Mouse (Mus musculus): Measurements from ENCODE around the gene Mroh8. TPM values are rescaled to one million over a fixed set of nuclear protein-coding genes. Genes with fewer than 3 reads are reported as not detected.
A peak's percentile ranks its signal among the peaks of the same experiment; 100 is the strongest.

The Mroh8 gene
- polyA plus RNA-seq (2016; fragmentation: Nextera tagmentation; extraction: Ambion mirVana): 0.82 and 0.91 TPM in 2 replicates

DNA sequence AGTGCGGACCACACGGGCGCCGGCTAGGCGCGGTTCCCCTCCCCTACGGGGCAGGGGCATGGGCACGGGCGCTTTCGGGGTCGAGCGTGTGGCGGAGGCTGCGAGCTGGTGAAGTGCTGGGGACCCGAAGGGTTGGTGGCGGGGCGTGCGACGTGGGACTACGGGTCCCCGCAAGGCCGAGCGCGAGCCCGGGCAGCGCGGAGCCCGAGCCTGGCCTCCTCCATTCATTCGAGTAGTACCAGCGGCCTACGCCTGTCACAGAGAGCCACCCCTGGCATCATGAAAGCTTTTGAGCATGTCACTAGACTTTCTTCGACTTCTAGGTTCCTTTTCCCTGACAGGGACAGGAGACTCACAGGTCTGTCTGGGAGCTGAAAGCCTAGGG is at the start of gene Mroh8:
Mroh8 (minus strand) TSS at position 134 of the 385 bp plus-strand sequence.
- peak; percentile 85 for ATAC-seq (ENCODE audit: low FRiP score, low read depth)
- Histone ChIP-seq H3K9me3 (no peaks in the 10 kb centered on the region), H3K9ac (peak within 1 kb of the TSS; percentile 82), H3K36me3 (peaks cover 21% of the 10 kb centered on the region), H3K4me2 (replicated peaks) (peak within 1 kb of the TSS; percentile 83), H3K4me3 (peak within 1 kb of the TSS; percentile 97), H3K27ac (peak within 1 kb of the TSS; percentile 74; the same call in 1 of the 2 replicates), H3K27me3 (replicated peaks) (no peaks in the 10 kb centered on the region), H3K4me1 (peaks cover 17% of the 10 kb centered on the region)
- under 1% methylated on average over 32 of the region's 32 CpGs for WGBS

DNA sequence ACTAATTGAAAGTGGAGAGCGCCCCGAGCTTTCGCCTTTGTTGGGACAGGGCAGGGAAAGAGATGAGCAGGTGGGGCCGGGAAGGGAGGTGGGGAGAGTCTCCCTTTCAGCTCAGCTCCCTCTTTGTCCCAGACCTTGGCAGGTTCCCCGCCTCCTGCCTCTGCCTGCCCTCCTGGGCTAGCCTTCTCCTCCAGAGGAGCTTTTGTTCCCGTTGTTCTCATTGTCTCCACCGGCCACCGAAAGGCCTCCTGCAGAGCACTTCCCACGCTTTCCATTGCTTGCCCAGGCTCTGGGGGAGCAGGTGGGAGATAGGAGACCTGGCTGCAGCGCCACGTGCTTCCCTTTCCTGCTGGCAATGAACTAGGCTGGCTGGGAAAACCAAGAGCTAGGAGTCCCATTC is 49.2 kb upstream of the Mroh8 start:
- H3K9me3 ChIP-seq: no peaks in the 10 kb centered on the region
- no peak overlapping the region for H3K4me3 ChIP-seq
- ATAC-seq (ENCODE audit: low FRiP score, low read depth): peak; percentile 80
- WGBS: 11% methylated on average over 11 of the region's 11 CpGs
- peaks cover 43% of the 10 kb centered on the region for H3K36me3 ChIP-seq
- H3K27me3 ChIP-seq (replicated peaks): no peaks in the 10 kb centered on the region
- H3K27ac ChIP-seq: peak overlapping the region; percentile 42; the same call in 1 of the 2 replicates
- peaks cover 24% of the 10 kb centered on the region for H3K4me1 ChIP-seq
- peak overlapping the region; percentile 20; the same call in 1 of the 2 replicates for H3K4me2 ChIP-seq (replicated peaks)
- no peak overlapping the region for H3K9ac ChIP-seq

- H3K36me3 ChIP-seq: peaks cover 47% of the 10 kb centered on the region
- H3K27ac ChIP-seq: peak overlapping the region; percentile 42; the same call in 1 of the 2 replicates
- peak overlapping the region; percentile 20; the same call in 1 of the 2 replicates for H3K4me2 ChIP-seq (replicated peaks)
- WGBS: 22% methylated on average over 5 of the region's 5 CpGs
- H3K4me3 ChIP-seq: no peak overlapping the region
- H3K27me3 ChIP-seq (replicated peaks): no peaks in the 10 kb centered on the region
- H3K4me1 ChIP-seq: peaks cover 24% of the 10 kb centered on the region
- ATAC-seq (ENCODE audit: low FRiP score, low read depth): peak; percentile 56
- H3K9ac ChIP-seq: no peak overlapping the region
- no peaks in the 10 kb centered on the region for H3K9me3 ChIP-seq
Measured at GRCm38 (mm10) chr2:157328106-157328505, 48.8 kb upstream of the Mroh8 start.

- no peak overlapping the region for H3K4me2 ChIP-seq (replicated peaks)
- no peak for ATAC-seq (ENCODE audit: low FRiP score, low read depth)
- no peaks in the 10 kb centered on the region for H3K27me3 ChIP-seq (replicated peaks)
- peaks cover 74% of the 10 kb centered on the region for H3K36me3 ChIP-seq
- H3K27ac ChIP-seq: no peak overlapping the region
- WGBS: 87% methylated on average over 2 of the region's 2 CpGs
- peaks cover 18% of the 10 kb centered on the region for H3K4me1 ChIP-seq
- H3K9me3 ChIP-seq: no peaks in the 10 kb centered on the region
- no peak overlapping the region for H3K4me3 ChIP-seq
- no peak overlapping the region for H3K9ac ChIP-seq
Measured at GRCm38 (mm10) chr2:157325238-157325637, 45.9 kb upstream of the Mroh8 start.

GRCm38 (mm10) chr2:157322029-157322766 is 42.8 kb upstream of the Mroh8 start:
- Histone ChIP-seq H3K27me3 (replicated peaks) (no peaks in the 10 kb centered on the region), H3K9ac (no peak overlapping the region), H3K27ac (no peak overlapping the region), H3K4me3 (no peak overlapping the region), H3K9me3 (no peaks in the 10 kb centered on the region), H3K36me3 (peaks cover 87% of the 10 kb centered on the region), H3K4me1 (no peaks in the 10 kb centered on the region), H3K4me2 (replicated peaks) (no peak overlapping the region)
- no peak for ATAC-seq (ENCODE audit: low FRiP score, low read depth)
- 89% methylated on average over 5 of the region's 5 CpGs for WGBS

DNA sequence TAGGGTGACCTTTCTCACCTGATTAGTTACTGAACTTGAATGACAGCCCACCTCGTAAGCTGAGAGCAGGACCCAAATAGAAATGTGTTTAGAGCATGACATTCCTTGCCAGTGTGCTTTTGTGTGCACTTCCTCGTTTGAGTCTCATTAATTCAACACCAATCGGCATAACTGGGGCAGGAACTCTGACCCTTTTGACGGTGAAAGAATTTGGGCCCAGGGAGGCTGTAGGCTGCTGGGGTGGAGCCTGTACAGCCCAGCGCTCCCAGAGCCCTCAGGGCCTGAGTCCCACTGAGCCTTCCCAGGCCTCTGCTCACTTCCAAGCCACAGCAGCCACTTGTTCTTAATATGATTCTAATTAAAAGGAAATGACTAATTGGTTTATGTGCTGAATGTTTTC is 41.5 kb upstream of the Mroh8 start:
- no peak overlapping the region for H3K27ac ChIP-seq
- no peak overlapping the region for H3K9ac ChIP-seq
- no peak overlapping the region for H3K4me2 ChIP-seq (replicated peaks)
- H3K36me3 ChIP-seq: peaks cover 85% of the 10 kb centered on the region
- no peaks in the 10 kb centered on the region for H3K9me3 ChIP-seq
- 66% methylated on average over 5 of the region's 5 CpGs for WGBS
- H3K4me1 ChIP-seq: no peaks in the 10 kb centered on the region
- no peaks in the 10 kb centered on the region for H3K27me3 ChIP-seq (replicated peaks)
- no peak overlapping the region for H3K4me3 ChIP-seq
- ATAC-seq (ENCODE audit: low FRiP score, low read depth): no peak

- H3K9me3 ChIP-seq: no peaks in the 10 kb centered on the region
- H3K27me3 ChIP-seq (replicated peaks): no peaks in the 10 kb centered on the region
- no peak overlapping the region for H3K4me2 ChIP-seq (replicated peaks)
- ATAC-seq (ENCODE audit: low FRiP score, low read depth): no peak
- H3K36me3 ChIP-seq: peaks cover 85% of the 10 kb centered on the region
- H3K4me3 ChIP-seq: no peak overlapping the region
- no peak overlapping the region for H3K27ac ChIP-seq
- no peak overlapping the region for H3K9ac ChIP-seq
- no peaks in the 10 kb centered on the region for H3K4me1 ChIP-seq
- WGBS: 60% methylated on average over 8 of the region's 8 CpGs
Measured at GRCm38 (mm10) chr2:157320135-157320534, 40.8 kb upstream of the Mroh8 start.

- H3K4me3 ChIP-seq: no peak overlapping the region
- 94% methylated on average over 6 of the region's 6 CpGs for WGBS
- H3K4me2 ChIP-seq (replicated peaks): no peak overlapping the region
- no peak for ATAC-seq (ENCODE audit: low FRiP score, low read depth)
- no peaks in the 10 kb centered on the region for H3K9me3 ChIP-seq
- H3K4me1 ChIP-seq: no peaks in the 10 kb centered on the region
- H3K27me3 ChIP-seq (replicated peaks): no peaks in the 10 kb centered on the region
- peaks cover 86% of the 10 kb centered on the region for H3K36me3 ChIP-seq
- no peak overlapping the region for H3K27ac ChIP-seq
- H3K9ac ChIP-seq: no peak overlapping the region
Measured at GRCm38 (mm10) chr2:157317220-157317619, 37.9 kb upstream of the Mroh8 start.

- ATAC-seq (ENCODE audit: low FRiP score, low read depth): no peak
- H3K27ac ChIP-seq: no peak overlapping the region
- WGBS: 93% methylated on average over 14 of the region's 14 CpGs
- H3K4me2 ChIP-seq (replicated peaks): no peak overlapping the region
- H3K4me1 ChIP-seq: no peaks in the 10 kb centered on the region
- H3K4me3 ChIP-seq: no peak overlapping the region
- H3K9me3 ChIP-seq: no peaks in the 10 kb centered on the region
- no peaks in the 10 kb centered on the region for H3K27me3 ChIP-seq (replicated peaks)
- H3K36me3 ChIP-seq: peaks cover 86% of the 10 kb centered on the region
- H3K9ac ChIP-seq: no peak overlapping the region
Measured at GRCm38 (mm10) chr2:157316358-157316933, 37.1 kb upstream of the Mroh8 start.

- no peak overlapping the region for H3K9ac ChIP-seq
- no peak overlapping the region for H3K27ac ChIP-seq
- WGBS: 92% methylated on average over 6 of the region's 6 CpGs
- H3K4me3 ChIP-seq: no peak overlapping the region
- no peaks in the 10 kb centered on the region for H3K4me1 ChIP-seq
- H3K36me3 ChIP-seq: peaks cover 86% of the 10 kb centered on the region
- H3K9me3 ChIP-seq: no peaks in the 10 kb centered on the region
- H3K27me3 ChIP-seq (replicated peaks): no peaks in the 10 kb centered on the region
- no peak overlapping the region for H3K4me2 ChIP-seq (replicated peaks)
- ATAC-seq (ENCODE audit: low FRiP score, low read depth): no peak
Measured at GRCm38 (mm10) chr2:157315486-157315885, 36.1 kb upstream of the Mroh8 start.

- H3K4me2 ChIP-seq (replicated peaks): no peak overlapping the region
- peaks cover 89% of the 10 kb centered on the region for H3K36me3 ChIP-seq
- H3K9me3 ChIP-seq: no peaks in the 10 kb centered on the region
- H3K27me3 ChIP-seq (replicated peaks): no peaks in the 10 kb centered on the region
- H3K4me3 ChIP-seq: no peak overlapping the region
- WGBS: 84% methylated on average over 7 of the region's 7 CpGs
- H3K27ac ChIP-seq: no peak overlapping the region
- no peak overlapping the region for H3K9ac ChIP-seq
- no peaks in the 10 kb centered on the region for H3K4me1 ChIP-seq
- no peak for ATAC-seq (ENCODE audit: low FRiP score, low read depth)
Measured at GRCm38 (mm10) chr2:157314310-157314709, 35.0 kb upstream of the Mroh8 start.

- 79% methylated on average over 3 of the region's 3 CpGs for WGBS
- H3K9me3 ChIP-seq: no peaks in the 10 kb centered on the region
- H3K27me3 ChIP-seq (replicated peaks): no peaks in the 10 kb centered on the region
- no peaks in the 10 kb centered on the region for H3K4me1 ChIP-seq
- no peak overlapping the region for H3K9ac ChIP-seq
- no peak for ATAC-seq (ENCODE audit: low FRiP score, low read depth)
- H3K4me2 ChIP-seq (replicated peaks): no peak overlapping the region
- peak overlapping the region; percentile 21; the same call in 1 of the 2 replicates for H3K27ac ChIP-seq
- H3K4me3 ChIP-seq: no peak overlapping the region
- H3K36me3 ChIP-seq: peaks cover 94% of the 10 kb centered on the region
Measured at GRCm38 (mm10) chr2:157313718-157314117, 34.4 kb upstream of the Mroh8 start.
